Mouse (Mus musculus) gastrocnemius, postnatal 14 days (tissue): ENCODE results near the gene Mettl7a3. TPM values are rescaled to one million over a fixed set of nuclear protein-coding genes. Genes with fewer than 3 reads are reported as not detected.
"Not testable (repeated sequence)": the region's sequence is repeated elsewhere in the genome, so short reads cannot be mapped to it uniquely, and the experiment has no call there.

Source experiments
- DNase-seq: peaks from one replicate; pipeline ENCODE4 v3.0.0; 2021; ENCODE audit warnings: mixed read lengths
- intact Hi-C: fragments of 180-260 bp; cut with DNase I; formaldehyde crosslinking; loops from one replicate; pipeline ENCODE4 v1.15.1; 2025; ENCODE audit warnings: low total_unique reads
- total RNA-seq, 2 experiments: library from RNA; stranded (reverse); gene quantifications; 2 replicates each; pipeline ENCODE4 v1.2.3; 2021

The Mettl7a3 gene
- total RNA-seq, 2 experiments from 2014 or later, result 0.21 TPM; not detected in 1

DNA sequence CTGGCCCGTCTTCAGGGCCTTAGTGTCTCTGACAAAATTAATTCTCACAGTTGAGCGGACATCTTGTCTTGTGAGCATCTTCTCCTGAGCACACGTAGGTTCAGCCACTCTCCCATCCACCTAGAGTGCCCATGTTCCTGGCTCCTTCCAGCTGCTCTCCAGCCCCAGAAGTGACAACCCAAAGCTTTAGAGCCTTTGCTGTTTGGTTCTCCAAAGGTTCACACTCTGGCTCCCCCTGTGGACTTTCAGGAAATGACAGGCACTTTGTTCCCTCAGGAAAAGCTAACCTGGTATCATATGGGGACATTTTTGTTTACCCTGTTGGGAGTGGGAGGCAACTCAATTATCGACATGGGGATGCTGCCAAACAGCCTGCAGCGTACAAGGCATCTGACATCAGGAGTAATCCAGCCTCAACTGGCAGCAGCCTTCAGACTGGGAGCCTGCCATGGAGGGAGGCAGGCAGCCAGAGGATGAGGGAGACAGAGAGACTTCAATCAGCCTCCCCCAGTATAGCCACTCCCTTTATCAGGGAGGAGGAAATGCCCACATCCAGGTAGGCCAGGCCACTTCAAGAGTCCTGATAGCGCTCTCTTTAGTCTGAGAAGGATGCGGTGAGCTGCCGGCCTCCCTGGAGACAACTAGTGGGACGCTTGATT is 43.2 kb downstream of the Mettl7a3 start:
- not testable (repeated sequence) for DNase-seq
- intact Hi-C loops, result loop anchor here (10.0 kb wide), 1 partner anchor 113 kb away; no protein-coding TSS in a partner anchor

DNA sequence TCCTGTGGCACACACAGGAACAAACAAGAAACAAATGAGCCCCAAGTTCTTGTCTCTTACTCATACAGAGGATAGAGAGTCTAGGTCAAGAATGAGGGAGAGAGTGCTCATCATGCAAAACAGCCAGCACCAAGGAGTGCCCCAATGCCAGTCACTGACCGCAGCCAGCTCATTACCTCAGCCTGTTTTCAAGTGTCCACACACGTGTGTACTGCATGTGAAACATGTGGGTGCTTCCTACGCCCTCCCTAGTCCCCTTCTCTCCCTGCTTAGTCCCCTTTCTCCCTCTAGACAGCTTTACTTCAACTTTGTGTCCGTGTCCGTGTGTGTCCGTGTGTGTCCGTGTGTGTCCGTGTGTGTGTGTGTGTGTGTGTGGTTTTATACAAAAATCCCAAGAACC is 44.9 kb downstream of the Mettl7a3 start:
- no peak for DNase-seq
- intact Hi-C loops, result loop anchor here (10.0 kb wide), 1 partner anchor 115 kb away; no protein-coding TSS in a partner anchor

DNA sequence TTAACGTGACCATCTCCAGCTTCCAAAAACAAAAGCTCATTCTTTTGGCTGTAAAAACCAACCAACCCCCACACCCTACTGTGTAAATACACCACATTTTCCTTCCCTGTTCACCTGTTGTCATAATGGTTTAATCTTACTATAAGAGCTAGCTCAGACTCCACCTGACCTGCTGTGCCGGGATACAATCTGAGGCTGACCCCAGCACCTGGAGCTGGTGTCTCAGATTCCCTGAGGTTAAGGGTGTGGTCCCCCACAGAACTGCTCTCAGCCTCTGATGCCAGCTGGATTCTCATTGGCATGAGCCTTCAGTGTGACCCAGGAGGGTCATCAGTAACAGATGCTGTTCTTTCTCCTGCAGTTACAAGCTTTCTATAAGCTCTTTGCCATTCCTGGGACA is 45.4 kb downstream of the Mettl7a3 start:
- DNase-seq, result no peak
- intact Hi-C loops, result no loop called here

DNA sequence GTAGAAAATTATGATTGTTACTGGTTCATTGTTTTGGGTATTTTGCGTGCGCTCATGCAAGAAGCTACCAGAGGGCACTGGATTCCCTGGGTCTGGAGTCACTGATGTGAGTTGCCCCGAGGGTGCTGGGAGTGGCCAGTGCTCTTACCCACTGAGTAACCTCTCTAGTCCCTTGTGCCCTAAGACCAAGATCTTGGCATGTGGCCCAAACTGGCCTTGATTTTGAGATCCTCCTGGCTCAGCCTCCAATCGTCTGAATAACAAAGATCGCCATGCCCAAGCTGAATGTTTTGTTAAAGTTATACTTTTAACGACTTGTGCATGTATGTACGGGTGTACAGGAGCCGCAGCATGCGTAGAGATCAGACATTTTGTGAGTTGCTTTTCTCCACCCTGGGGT is 51.0 kb downstream of the Mettl7a3 start:
- intact Hi-C loops, result no loop called here
- no peak for DNase-seq

DNA sequence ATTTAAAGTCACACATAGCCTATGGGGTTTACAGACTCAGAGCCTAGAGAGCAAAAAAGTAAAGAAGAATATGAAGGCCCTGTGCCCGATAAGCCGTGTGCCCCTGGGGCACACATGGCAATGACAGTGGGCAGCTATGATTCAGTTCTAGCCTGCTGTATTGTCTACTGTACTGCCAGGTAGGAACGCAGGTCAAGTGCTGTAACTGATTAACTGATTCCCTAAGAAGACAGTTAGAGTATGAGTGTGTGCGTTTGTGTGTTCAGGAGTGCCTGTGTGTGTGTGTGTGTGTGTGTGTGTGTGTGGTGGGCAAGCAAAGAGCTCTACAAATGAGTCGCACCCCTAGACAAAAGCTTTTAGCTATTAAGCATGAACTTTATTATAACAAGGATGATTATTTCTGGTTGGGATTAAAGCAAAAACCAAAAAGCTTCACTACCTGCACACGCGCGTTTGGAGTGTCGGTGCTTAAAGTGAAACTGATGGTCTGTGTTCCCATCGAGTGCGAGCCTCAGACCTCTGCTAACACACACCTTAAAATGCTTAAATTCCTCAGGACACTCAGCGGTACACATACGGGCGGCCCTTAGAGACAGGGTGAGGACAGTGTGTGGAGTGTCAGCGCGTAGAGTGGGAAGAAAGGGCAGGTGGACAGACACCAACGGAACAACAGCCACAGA is 53.0 kb downstream of the Mettl7a3 start:
- intact Hi-C loops, result no loop called here
- DNase-seq, result no peak

DNA sequence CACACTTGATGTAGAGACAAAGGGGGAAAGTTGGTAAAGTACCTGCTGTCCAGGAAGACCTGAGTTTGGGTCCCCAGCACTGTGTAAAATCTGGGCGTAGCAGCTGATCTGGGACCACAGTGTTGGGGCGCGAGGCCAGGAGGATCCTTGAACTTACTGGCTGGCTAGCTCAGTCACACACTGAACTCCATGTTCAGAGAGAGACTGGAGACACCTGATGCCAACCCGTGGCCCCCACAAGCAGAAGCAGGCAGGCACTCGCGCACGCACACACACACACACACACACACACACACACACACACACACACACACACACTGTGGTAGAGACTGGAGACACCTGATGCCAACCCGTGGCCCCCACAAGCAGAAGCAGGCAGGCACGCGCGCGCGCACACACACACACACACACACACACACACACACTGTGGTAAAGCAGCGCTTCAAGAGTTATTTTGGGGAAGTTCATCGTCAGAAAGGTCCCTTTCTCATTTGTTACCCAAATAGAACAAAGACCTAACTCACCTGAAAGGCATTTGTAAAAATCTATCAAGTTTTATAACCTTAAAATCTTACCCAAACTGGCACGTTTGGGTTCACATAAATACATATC is 53.6 kb downstream of the Mettl7a3 start:
- intact Hi-C loops, result no loop called here
- no peak for DNase-seq

DNA sequence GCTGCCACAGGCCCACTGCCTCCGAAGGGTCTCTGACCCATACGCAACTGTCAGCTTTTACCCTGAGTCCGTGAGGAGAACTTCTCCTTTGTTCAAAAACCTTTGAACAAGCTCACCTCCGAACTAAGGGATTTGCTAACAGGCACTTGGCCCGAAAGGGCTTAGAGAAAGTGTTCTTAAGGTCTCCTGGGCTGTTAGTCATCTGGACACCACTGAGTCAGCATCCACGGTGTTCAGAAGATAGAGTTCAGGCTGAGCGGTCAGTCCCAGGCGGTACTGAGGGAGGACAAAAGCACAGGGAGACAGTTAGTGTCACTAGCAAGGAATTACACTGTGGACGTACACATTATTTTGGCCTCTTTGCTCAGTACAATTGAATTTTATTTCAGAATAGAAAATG is 54.2 kb downstream of the Mettl7a3 start:
- intact Hi-C loops, result no loop called here
- DNase-seq, result no peak

Other genes with a start within 250 kb of the Mettl7a3 start
- gene Atf1, start 107.1 kb upstream of the Mettl7a3 start, total RNA-seq, result 10 to 100 TPM; 31.1 to 40.4 TPM
- gene Tmprss12, start 54.1 kb upstream of the Mettl7a3 start, total RNA-seq, result not detected
- gene Mettl7a1, start 30.8 kb upstream of the Mettl7a3 start, total RNA-seq, result 10 to 100 TPM; 18.5 to 23.0 TPM
- gene Methig1, start 18.2 kb downstream of the Mettl7a3 start, total RNA-seq, result not detected
- under 1 TPM; 0.49 TPM for gene Mettl7a2, start 18.3 kb downstream of the Mettl7a3 start, total RNA-seq
- not detected for gene Higd1c, start 29.6 kb downstream of the Mettl7a3 start, total RNA-seq
- not detected for gene Gm5475, start 87.2 kb downstream of the Mettl7a3 start, total RNA-seq
- gene Slc11a2, start 90.1 kb downstream of the Mettl7a3 start, total RNA-seq, result 10 to 100 TPM; 32.3 to 34.8 TPM
- 10 to 100 TPM in 1 of 2 experiments, 1 to 10 TPM in 1; 9.2 to 10.5 TPM for gene Letmd1, start 134.1 kb downstream of the Mettl7a3 start, total RNA-seq
- 1 to 10 TPM; 1.9 to 2.9 TPM for gene Csrnp2, start 160.6 kb downstream of the Mettl7a3 start, total RNA-seq
- gene Tfcp2, start 217.1 kb downstream of the Mettl7a3 start, total RNA-seq, result 10 to 100 TPM in 1 of 2 experiments, 1 to 10 TPM in 1; 9.6 to 11.6 TPM